Mouse (Mus musculus): ENCODE data around the gene Evi5l.
A peak's percentile ranks its signal among the peaks of the same experiment; 100 is the strongest.

Gene Evi5l

DNA sequence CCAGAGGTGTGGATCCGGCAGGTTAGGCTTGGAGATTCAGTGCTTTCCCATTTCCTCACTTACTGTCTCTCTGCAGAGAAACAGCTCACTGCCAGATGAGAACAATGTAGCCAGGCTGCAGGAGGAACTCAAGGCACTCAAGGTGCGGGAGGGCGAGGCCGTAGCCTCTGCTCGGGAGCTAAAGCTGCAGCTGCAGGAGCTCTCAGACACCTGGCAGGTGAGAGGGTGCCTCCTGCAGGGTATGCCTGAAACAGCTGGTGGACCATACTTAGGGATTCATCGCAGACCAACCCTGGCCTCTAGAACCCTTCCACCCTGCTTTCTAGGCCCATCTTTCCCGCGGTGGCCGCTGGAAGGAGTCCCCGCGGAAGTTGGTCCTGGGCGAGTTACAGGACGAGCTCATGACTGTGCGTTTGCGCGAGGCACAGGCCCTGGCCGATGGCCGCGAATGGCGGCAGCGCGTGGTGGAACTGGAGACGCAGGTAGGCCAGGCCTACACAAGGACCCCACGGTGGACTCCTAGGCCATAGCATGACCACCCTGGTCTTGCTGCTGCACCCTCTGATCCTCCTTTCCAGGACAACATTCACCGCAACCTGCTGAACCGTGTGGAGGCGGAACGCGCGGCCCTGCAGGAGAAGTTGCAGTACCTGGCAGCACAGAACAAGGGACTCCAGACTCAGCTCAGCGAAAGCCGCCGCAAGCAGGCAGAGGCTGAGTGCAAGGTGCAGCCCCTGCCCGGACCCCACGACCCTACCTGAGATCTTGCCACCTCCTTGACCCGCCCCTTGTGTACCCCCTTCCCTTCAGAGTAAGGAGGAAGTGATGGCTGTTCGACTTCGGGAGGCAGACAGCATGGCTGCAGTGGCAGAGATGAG is 39.1 kb downstream of the Evi5l start:
- no peak for DNase-seq (ENCODE audit: low spot score in 2 of 2)

- no peak for DNase-seq (ENCODE audit: low spot score in 2 of 2)
These were observed 40.0 kb downstream of the Evi5l start for GRCm38 (mm10) chr8:4206182-4207015.

DNA sequence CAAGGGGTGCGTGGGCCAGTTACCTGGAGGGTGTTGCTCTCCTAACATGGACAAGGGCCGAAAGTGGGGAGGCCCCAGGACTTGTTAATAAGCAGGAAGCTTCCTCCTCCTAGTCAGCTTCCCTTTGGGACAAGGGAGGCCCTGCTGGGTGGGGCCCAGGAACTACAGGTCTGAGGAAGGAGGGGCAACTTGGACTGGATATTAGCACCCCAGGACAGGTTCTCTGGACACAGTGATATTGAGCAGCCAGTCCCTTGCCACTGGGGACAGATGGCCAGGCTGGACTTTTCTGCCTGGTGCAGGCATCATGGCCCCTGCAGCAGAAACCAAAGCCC is 40.6 kb downstream of the Evi5l start:
- no peak for DNase-seq (ENCODE audit: low spot score in 2 of 2)

GRCm38 (mm10) chr8:4211097-4211496 is 44.7 kb downstream of the Evi5l start:
- DNase-seq (ENCODE audit: low spot score in 2 of 2): no peak

DNA sequence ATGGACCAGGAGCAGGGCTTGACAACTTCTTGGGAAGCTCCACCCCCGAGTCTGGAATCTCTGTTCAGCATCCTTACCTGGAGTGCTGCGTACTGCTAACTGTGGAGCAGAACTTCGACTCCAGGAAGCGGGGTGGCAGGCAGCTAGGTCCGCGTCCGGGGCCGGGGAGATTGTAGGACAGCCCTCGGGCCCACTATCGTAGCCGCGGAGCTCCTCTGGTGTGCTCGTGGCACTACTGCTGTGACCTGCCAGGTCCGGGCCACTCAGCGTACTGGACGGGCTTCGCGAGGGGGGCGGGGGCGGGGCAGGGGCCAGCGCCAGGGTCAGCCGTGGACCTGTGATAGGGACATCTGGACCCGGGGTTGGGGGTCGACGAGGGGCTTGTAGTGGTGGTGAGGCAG is 46.4 kb downstream of the Evi5l start:
- peak in 1 of 2 experiments; percentile 16 for DNase-seq (ENCODE audit: low spot score in 2 of 2)

GRCm38 (mm10) chr8:4213210-4214005 is 47.0 kb downstream of the Evi5l start:
- DNase-seq (ENCODE audit: low spot score in 2 of 2): peak; percentile 46 to 61

DNA sequence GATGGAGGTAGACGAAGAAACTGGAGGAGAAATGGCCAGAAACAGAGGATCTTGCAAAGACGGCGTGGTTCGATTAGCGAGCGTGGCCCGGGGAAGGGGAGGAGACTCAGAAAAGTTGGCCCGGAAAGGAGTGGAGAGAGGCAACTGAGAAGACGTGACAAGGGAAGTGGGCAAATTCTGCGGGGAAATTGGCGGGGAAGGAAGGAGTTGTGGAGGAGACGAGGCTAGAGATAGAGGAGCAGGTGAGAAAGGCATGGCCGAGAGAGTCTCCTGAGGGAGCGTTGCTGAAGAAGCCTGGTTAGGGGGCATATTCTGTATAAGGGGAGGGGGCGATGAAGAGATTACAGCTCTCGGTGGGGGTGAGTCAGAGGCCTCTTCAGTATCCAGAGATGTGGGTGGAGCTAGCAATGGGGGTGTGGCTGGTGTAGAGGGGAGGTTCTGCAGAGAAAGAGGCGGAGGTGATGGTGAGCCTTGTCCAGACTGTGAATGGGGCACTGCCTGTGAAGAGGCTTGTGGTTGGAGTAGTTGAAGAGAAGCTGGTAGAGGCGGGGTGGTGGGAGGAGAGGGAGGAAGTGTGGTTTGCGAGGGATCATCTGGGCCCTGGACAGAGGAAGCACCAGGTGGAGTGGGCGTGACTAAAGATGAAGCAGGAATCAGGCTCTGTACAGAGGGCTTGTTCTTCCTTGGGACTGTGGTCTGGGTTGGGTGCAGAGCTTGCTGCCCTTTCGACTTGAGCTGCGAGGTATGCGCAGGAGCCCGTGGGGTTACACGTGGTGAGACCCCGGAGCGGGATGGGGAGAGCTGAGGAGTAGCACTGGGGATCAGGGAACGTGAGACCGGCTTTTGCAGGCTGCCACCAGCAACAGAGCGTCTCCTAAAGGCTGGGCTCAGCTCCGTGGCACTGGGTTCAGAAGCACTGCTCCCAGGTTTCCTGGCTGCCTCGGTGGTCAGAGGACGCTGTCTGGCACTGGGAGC is 47.9 kb downstream of the Evi5l start:
- DNase-seq (ENCODE audit: low spot score in 2 of 2): peak; percentile 85 to 94

DNA sequence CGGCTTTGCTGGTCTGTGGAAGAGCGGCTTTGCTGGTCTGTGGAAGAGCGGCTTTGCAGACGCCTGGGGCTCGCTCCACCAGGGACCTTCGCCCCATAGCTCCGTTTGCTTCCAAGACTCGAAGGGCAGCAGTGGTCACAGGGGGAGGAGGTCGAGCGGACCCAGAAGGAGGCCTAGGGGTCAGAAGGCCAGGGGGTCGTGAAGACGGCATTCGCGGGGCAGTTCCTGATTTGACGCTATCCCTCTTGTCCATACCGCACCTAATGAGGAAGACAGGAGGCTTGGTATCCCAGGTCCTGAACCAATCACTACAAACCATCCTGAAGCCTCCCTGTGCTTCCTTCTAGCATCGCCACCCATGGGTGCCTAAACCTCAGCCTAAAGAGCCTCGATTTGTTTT is 49.9 kb downstream of the Evi5l start:
- DNase-seq (ENCODE audit: low spot score in 2 of 2): no peak

- no peak for DNase-seq (ENCODE audit: low spot score in 2 of 2)
These were observed 50.6 kb downstream of the Evi5l start, which contains the start of gene Prr36 for GRCm38 (mm10) chr8:4216791-4217621. Prr36 (minus strand) TSS chr8:4217459.

DNA sequence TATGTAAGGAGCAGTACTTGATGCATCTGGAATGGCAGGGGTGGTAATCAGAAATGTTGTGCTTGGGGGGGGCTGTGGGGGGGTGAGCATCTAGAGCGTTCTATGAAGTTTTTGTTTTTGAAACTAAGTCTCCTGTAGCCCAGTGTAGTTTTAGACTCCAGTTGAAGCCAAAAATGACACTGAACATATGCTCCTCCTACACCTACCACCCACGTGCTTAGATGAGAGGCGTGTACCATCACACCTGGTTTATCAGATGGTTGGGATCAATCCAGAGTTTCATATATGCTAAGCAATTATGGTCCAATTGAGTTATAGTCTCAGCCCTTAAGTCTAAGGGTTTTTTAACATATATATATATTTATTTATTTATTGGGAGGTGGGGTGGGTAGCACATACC is 53.2 kb downstream of the Evi5l start:
- no peak for DNase-seq (ENCODE audit: low spot score in 2 of 2)

DNA sequence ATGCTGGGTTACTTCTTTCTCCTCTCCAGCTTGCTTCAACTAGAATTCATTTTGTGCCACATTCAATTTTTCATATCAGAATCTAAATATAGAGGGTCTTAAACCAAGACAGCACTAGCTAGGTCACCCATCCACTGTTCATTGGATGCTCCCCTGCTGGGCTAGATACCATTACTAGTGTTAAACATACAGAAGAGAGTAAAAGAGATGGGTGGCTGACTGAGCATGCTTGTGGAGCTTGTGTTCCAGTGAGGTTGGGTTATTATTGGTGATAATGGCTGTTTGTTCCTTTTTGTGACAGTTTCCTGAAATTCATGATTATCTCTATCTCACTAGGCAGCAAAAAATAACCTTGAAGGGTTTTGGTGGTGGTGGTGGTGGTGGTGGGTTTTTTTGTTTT is 55.7 kb downstream of the Evi5l start:
- no peak for DNase-seq (ENCODE audit: low spot score in 2 of 2)

DNA sequence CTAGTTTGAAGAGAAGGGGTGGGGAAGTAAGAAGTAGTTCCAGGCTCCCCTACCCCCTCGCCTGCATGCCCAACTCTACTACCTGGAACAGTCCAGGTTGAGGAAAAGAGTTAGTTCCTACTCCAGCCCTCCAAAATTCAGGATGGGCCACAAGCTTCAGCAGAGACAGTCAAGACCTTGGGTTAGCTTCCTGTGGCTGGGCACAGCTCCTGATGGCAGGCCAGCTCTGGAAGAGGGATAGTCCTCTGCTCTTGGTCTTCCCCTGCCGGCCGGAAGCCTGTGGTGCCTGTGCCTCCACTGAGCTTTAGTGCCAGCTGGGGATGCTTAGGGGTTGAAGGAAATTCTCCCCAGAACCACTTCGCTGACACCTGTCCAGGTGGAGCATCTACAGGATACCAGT is 60.0 kb downstream of the Evi5l start:
- no peak for DNase-seq (ENCODE audit: low spot score in 2 of 2)

DNA sequence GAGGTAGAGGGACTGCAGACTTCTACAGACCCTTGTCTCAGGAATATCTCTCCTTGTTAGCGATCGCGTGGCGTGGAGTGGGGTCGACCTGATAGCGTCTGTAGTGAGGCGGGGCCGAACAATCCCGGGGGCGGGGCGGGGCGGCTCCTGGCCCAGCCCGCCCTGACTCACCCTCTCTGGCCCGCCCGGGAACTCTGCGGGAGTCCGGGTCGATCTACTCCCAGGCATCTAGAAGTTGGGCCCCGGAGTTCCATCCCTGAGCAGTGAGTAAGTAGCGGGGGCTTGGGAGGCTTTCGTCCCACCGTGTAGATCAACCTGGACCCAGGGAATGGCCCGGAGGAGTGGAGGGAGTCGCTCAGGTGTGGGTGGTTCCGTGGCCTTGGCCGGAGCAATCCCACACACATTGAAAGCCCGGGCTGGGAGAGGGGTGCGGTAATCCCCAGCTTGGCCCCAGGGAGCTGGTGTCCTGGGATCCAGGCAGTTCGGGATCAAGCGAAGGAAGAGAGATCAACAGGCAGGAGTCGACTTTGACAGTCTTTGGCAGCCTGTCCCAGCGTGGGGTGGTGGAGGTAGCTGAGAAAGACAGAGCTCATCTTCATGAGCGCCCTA is 60.5 kb downstream of the Evi5l start, which contains the start of gene Lrrc8e:
TSS of gene Lrrc8e (plus strand) at position 89 of the 609 bp plus-strand sequence.
- DNase-seq (ENCODE audit: low spot score in 2 of 2): no peak

- DNase-seq (ENCODE audit: low spot score in 2 of 2): no peak
These were observed 61.6 kb downstream of the Evi5l start for GRCm38 (mm10) chr8:4227919-4228318.

GRCm38 (mm10) chr8:4229784-4230183 is 63.4 kb downstream of the Evi5l start:
- DNase-seq (ENCODE audit: low spot score in 2 of 2): no peak

GRCm38 (mm10) chr8:4230612-4231351 is 64.4 kb downstream of the Evi5l start:
- DNase-seq (ENCODE audit: low spot score in 2 of 2): no peak

DNA sequence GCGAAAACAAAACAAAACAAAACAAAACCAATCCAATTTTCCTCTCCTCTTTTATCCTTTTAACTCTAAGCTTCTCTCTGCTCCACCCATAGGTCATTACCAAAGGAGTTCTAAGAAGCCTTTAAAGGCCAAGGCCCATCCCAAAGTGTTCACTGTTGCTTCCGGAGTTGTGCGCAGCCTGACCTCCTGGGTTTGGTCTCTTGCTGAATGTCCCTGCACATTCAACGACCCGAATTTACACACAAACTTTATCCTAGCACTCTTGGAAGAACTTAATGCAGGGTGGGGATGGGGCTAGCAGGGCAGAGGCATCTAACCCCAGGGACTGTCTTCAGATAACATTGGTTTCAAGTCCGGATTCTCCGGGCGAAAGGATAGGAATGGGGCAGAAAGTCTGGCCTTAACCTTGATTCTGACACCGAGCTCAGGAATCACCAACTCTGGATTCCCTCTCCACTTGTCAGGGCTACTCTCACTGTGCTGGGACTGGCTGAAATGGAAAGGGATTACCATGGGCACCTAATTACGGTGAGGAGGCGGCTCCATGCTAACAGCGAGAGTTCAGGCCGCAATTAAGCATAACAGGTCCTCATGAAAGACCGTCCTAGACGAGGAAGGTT is 71.6 kb downstream of the Evi5l start:
- DNase-seq (ENCODE audit: low spot score in 2 of 2): no peak

All from natural killer cell, adult 2 months (primary cell).